Mouse (Mus musculus) bone marrow macrophage, adult 2 months (primary cell): ENCODE results near the gene Vwf.

Experiments
- CTCF ChIP-seq: IDR thresholded peaks from 2 replicates; pipeline ENCODE4 v1.5.1; 2012; ENCODE audit warnings: low read depth, mild to moderate bottlenecking, low read length, moderate library complexity
- POLR2A ChIP-seq: IDR thresholded peaks from 2 replicates; pipeline ENCODE4 v1.6.1; 2012; ENCODE audit warnings: mild to moderate bottlenecking, low read depth, low read length, borderline replicate concordance

DNA sequence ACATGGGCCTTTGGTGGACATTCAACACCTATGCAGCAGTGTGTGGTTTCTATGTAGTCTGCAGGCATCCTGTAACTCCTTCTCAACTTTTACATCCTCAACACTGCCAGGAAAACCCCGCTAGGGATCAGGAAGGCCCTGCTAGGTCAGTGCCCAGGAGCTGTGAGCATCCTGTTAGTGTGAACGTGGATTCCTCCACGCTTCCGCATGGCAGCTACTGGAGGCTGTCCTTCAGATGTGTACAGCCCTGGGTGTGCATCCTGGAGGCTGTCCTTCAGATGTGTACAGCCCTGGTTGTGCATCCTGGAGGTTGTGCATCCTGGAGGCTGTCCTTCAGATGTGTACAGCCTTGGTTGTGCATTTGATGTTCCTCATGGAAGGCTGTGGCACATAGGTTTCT is 47.7 kb downstream of the Vwf start:
- TF ChIP-seq POLR2A (no peak), CTCF (no peak)
